In genomic region chr7:138328637-138329036, GRCm38 (mm10) we compare ENCODE assay signal across 13 mouse cellular contexts.
DNase-seq lines count a peak whose midpoint lies in the region.
"Had no signal": no experiment of that assay in that cellular context is flagged by ENCODE, and none has a peak within 500 bp of the region (broad histone marks: within the 10 kb centered on the region; RNA-seq: fewer than 3 reads in every experiment).

No protein-coding gene starts in this region.

- peak; percentile 14 to 16 for DNase-seq in layer of hippocampus, adult 18-20 months (ENCODE audit: low spot score in 2 of 2)
- DNase-seq in layer of hippocampus, adult 9-10 months (ENCODE audit: low spot score): no peak
- peak; percentile 11 for DNase-seq in right cerebral cortex, adult 18-20 months
- DNase-seq in right cerebral cortex, postnatal 4 days: no peak
- DNase-seq in right cerebral cortex, adult 2 months (ENCODE audit: low spot score in 2 of 2): peak; percentile 32 to 33
- no peak for DNase-seq in urinary bladder, adult 18-20 months (ENCODE audit: low spot score in 2 of 2)
- no peak for DNase-seq in cerebellum, adult 11 months
- DNase-seq: cerebellum, postnatal 25 days; gastrocnemius, postnatal 36 days; heart, postnatal 10 days; kidney, adult 8-10 months; kidney, postnatal 25 days; lung, postnatal 10 days had no signal

Comparison
In these comparisons a context has a peak if more than half of its experiments do, and no peak if none do; other contexts are left out.
1. DNase-seq: peak in layer of hippocampus, adult 18-20 months (2 of 2), right cerebral cortex, adult 18-20 months (single experiment) and right cerebral cortex, adult 2 months (2 of 2); none in layer of hippocampus, adult 9-10 months (single experiment), right cerebral cortex, postnatal 4 days (single experiment), urinary bladder, adult 18-20 months (0 of 2) and cerebellum, adult 11 months (single experiment).